Mouse (Mus musculus): ENCODE measurements around the gene Bud23. TPM values are rescaled to one million over a fixed set of nuclear protein-coding genes. Genes with fewer than 3 reads are reported as not detected.
"Not testable (repeated sequence)": the region's sequence is repeated elsewhere in the genome, so short reads cannot be mapped to it uniquely, and the experiment has no call there.

Bud23 gene
- polyA plus RNA-seq, 1 experiment from 2014 or later = 103 TPM

- Histone ChIP-seq H3K4me1 (replicated peaks) (peaks cover 28% of the 10 kb centered on the region), H3K27ac (peak overlapping the region; percentile 76), H3K9me3 (no peaks in the 10 kb centered on the region), H3K9ac (replicated peaks) (peak overlapping the region; percentile 88), H3K36me3 (peaks cover 41% of the 10 kb centered on the region), H3K4me2 (replicated peaks) (peak overlapping the region; percentile 98), H3K4me3 (replicated peaks) (peak overlapping the region; percentile 96), H3K27me3 (no peaks in the 10 kb centered on the region)
- under 1% methylated on average over 40 of the region's 40 CpGs for WGBS
- ATAC-seq = peak; percentile 69
Measured at GRCm38 (mm10) chr5:135064382-135064766, 385 bp downstream of the Bud23 start.

GRCm38 (mm10) chr5:135063629-135064381 lies 954 bp downstream of the Bud23 start, which contains the start of gene Dnajc30:
Dnajc30 (plus strand) TSS chr5:135064202.
- Histone ChIP-seq H3K4me1 (replicated peaks) (peaks cover 28% of the 10 kb centered on the region), H3K9ac (replicated peaks) (peak within 1 kb of the TSS; percentile 88), H3K36me3 (peaks cover 46% of the 10 kb centered on the region), H3K4me3 (replicated peaks) (peak within 1 kb of the TSS; percentile 96), H3K27ac (peak within 1 kb of the TSS; percentile 76), H3K27me3 (no peaks in the 10 kb centered on the region), H3K9me3 (no peaks in the 10 kb centered on the region), H3K4me2 (replicated peaks) (peak within 1 kb of the TSS; percentile 98)
- under 1% methylated on average over 52 of the region's 52 CpGs for WGBS
- ATAC-seq = peak; percentile 97

- Histone ChIP-seq H3K4me3 (replicated peaks) (no peak overlapping the region), H3K9ac (replicated peaks) (no peak overlapping the region), H3K4me1 (replicated peaks) (no peaks in the 10 kb centered on the region), H3K36me3 (peaks cover 82% of the 10 kb centered on the region), H3K4me2 (replicated peaks) (no peak overlapping the region), H3K9me3 (no peaks in the 10 kb centered on the region), H3K27me3 (no peaks in the 10 kb centered on the region), H3K27ac (no peak overlapping the region)
- 90% methylated on average over 12 of the region's 12 CpGs for WGBS
- no peak for ATAC-seq
Measured at GRCm38 (mm10) chr5:135053356-135053755, 11.4 kb downstream of the Bud23 start.

GRCm38 (mm10) chr5:135049268-135049667 lies 15.5 kb downstream of the Bud23 start:
- WGBS = 91% methylated on average over 6 of the region's 6 CpGs
- H3K4me2 ChIP-seq (replicated peaks); H3K9me3 ChIP-seq; ATAC-seq; H3K4me1 ChIP-seq (replicated peaks); H3K27ac ChIP-seq; H3K9ac ChIP-seq (replicated peaks); H3K27me3 ChIP-seq; H3K4me3 ChIP-seq (replicated peaks): not testable (repeated sequence)
- peaks cover 63% of the 10 kb centered on the region for H3K36me3 ChIP-seq

- whole genome bisulfite sequencing = 93% methylated on average over 5 of the region's 5 CpGs
- ATAC-seq = no peak
- Histone ChIP-seq H3K4me2 (replicated peaks) (no peak overlapping the region), H3K36me3 (peaks cover 56% of the 10 kb centered on the region), H3K4me1 (replicated peaks) (no peaks in the 10 kb centered on the region), H3K27ac (no peak overlapping the region), H3K27me3 (no peaks in the 10 kb centered on the region), H3K9ac (replicated peaks) (no peak overlapping the region), H3K4me3 (replicated peaks) (no peak overlapping the region), H3K9me3 (no peaks in the 10 kb centered on the region)
Measured at GRCm38 (mm10) chr5:135048539-135048938, 16.2 kb downstream of the Bud23 start.

- no peak for ATAC-seq
- Histone ChIP-seq H3K27me3 (no peaks in the 10 kb centered on the region), H3K4me2 (replicated peaks) (no peak overlapping the region), H3K9ac (replicated peaks) (no peak overlapping the region), H3K27ac (no peak overlapping the region), H3K36me3 (peaks cover 33% of the 10 kb centered on the region), H3K4me1 (replicated peaks) (0 out of 2 replicates have a peak, but pooled peaks cover 4% of the 10 kb centered on the region), H3K9me3 (no peaks in the 10 kb centered on the region), H3K4me3 (replicated peaks) (no peak overlapping the region)
- WGBS = 94% methylated on average over 3 of the region's 3 CpGs
Measured at GRCm38 (mm10) chr5:135044575-135044974, 20.2 kb downstream of the Bud23 start.

- Histone ChIP-seq H3K9ac (replicated peaks) (no peak overlapping the region), H3K4me2 (replicated peaks) (no peak overlapping the region), H3K4me1 (replicated peaks) (0 out of 2 replicates have a peak, but pooled peaks cover 4% of the 10 kb centered on the region), H3K27me3 (no peaks in the 10 kb centered on the region), H3K9me3 (no peaks in the 10 kb centered on the region), H3K36me3 (peaks cover 32% of the 10 kb centered on the region), H3K4me3 (replicated peaks) (no peak overlapping the region), H3K27ac (no peak overlapping the region)
- 32% methylated on average over 21 of the region's 21 CpGs for whole genome bisulfite sequencing
- 0 out of 2 replicates have a peak, but pooled peaks have one; percentile 20 for ATAC-seq
Measured at GRCm38 (mm10) chr5:135042105-135042788, 22.5 kb downstream of the Bud23 start.

GRCm38 (mm10) chr5:135040777-135041176 lies 24.0 kb downstream of the Bud23 start:
- Histone ChIP-seq H3K9me3 (no peaks in the 10 kb centered on the region), H3K36me3 (peaks cover 28% of the 10 kb centered on the region), H3K4me3 (replicated peaks) (no peak overlapping the region), H3K27ac (no peak overlapping the region), H3K4me2 (replicated peaks) (no peak overlapping the region), H3K27me3 (no peaks in the 10 kb centered on the region), H3K4me1 (replicated peaks) (0 out of 2 replicates have a peak, but pooled peaks cover 4% of the 10 kb centered on the region), H3K9ac (replicated peaks) (no peak overlapping the region)
- no peak for ATAC-seq
- WGBS = 83% methylated on average over 11 of the region's 11 CpGs

- no peaks in the 10 kb centered on the region for H3K9me3 ChIP-seq
- H3K4me2 ChIP-seq (replicated peaks) = no peak overlapping the region
- 50% methylated on average over 6 of the region's 6 CpGs for WGBS
- 0 out of 2 replicates have a peak, but pooled peaks cover 4% of the 10 kb centered on the region for H3K4me1 ChIP-seq (replicated peaks)
- no peak overlapping the region for H3K27ac ChIP-seq
- peaks cover 21% of the 10 kb centered on the region for H3K36me3 ChIP-seq
- no peak for ATAC-seq
- no peaks in the 10 kb centered on the region for H3K27me3 ChIP-seq
- no peak overlapping the region for H3K9ac ChIP-seq (replicated peaks)
- no peak overlapping the region for H3K4me3 ChIP-seq (replicated peaks)
Measured at GRCm38 (mm10) chr5:135040059-135040458, 24.7 kb downstream of the Bud23 start.

GRCm38 (mm10) chr5:135039541-135039940 lies 25.2 kb downstream of the Bud23 start:
- Histone ChIP-seq H3K27me3 (no peaks in the 10 kb centered on the region), H3K4me3 (replicated peaks) (no peak overlapping the region), H3K36me3 (peaks cover 15% of the 10 kb centered on the region), H3K9ac (replicated peaks) (no peak overlapping the region), H3K27ac (no peak overlapping the region), H3K4me1 (replicated peaks) (0 out of 2 replicates have a peak, but pooled peaks cover 4% of the 10 kb centered on the region), H3K4me2 (replicated peaks) (no peak overlapping the region), H3K9me3 (no peaks in the 10 kb centered on the region)
- ATAC-seq = no peak
- WGBS = 86% methylated on average over 9 of the region's 9 CpGs

GRCm38 (mm10) chr5:135037946-135038345 lies 26.8 kb downstream of the Bud23 start:
- Histone ChIP-seq H3K4me1 (replicated peaks) (0 out of 2 replicates have a peak, but pooled peaks cover 4% of the 10 kb centered on the region), H3K27ac (no peak overlapping the region), H3K4me3 (replicated peaks) (no peak overlapping the region), H3K9ac (replicated peaks) (no peak overlapping the region), H3K9me3 (no peaks in the 10 kb centered on the region), H3K27me3 (no peaks in the 10 kb centered on the region), H3K36me3 (peaks cover 13% of the 10 kb centered on the region), H3K4me2 (replicated peaks) (no peak overlapping the region)
- WGBS = 92% methylated on average over 3 of the region's 3 CpGs
- ATAC-seq = no peak

Data from midbrain, embryonic 13.5 days (tissue).